Mouse (Mus musculus) heart, postnatal 36 days (tissue): ENCODE results near the gene Zfp839. TPM values are rescaled to one million over a fixed set of nuclear protein-coding genes. Genes with fewer than 3 reads are reported as not detected.
"Not testable (repeated sequence)": the region's sequence is repeated elsewhere in the genome, so short reads cannot be mapped to it uniquely, and the experiment has no call there.

Experiments
- DNase-seq, 2 experiments: peaks; one replicate each; pipeline ENCODE4 v3.0.0; 2021 to 2022
- intact Hi-C: fragments of 180-260 bp; cut with DNase I; formaldehyde crosslinking; loops from one replicate; pipeline ENCODE4 v1.15.1; 2025
- total RNA-seq, 2 experiments: library from RNA; stranded (reverse); gene quantifications; 2 replicates each; pipeline ENCODE4 v1.2.3; 2021

The Zfp839 gene
- total RNA-seq, 2 experiments from 2014 or later, result 11.1 to 11.7 TPM

- intact Hi-C loops, result loop anchor here (1.0 to 5.0 kb wide), 2 partner anchors 393 to 422 kb away; partner anchors contain the start of gene Ppp2r5c
- peak; percentile 98 to 99 for DNase-seq
These were observed 9.5 kb upstream of the Zfp839 start, which contains the start of gene Mok for GRCm38 (mm10) chr12:110840348-110841198. Gene Mok (minus strand): TSS chr12:110840939.

GRCm38 (mm10) chr12:110841731-110842493 lies 8.1 kb upstream of the Zfp839 start:
- intact Hi-C loops, result loop anchor here (1.0 to 5.0 kb wide), 3 partner anchors 105 to 424 kb away; partner anchors contain the start of genes Ppp2r5c and Wdr20
- no peak for DNase-seq

GRCm38 (mm10) chr12:110843194-110844048 lies 6.6 kb upstream of the Zfp839 start:
- DNase-seq, result peak; percentile 90 to 91
- intact Hi-C loops, result loop anchor here (1.0 to 5.0 kb wide), 4 partner anchors 107 to 396 kb away; partner anchors contain the start of genes Ppp2r5c and Wdr20

- intact Hi-C loops, result loop anchor here (2.0 to 5.0 kb wide), 3 partner anchors 148 to 397 kb away; partner anchors contain the start of gene Ppp2r5c
- peak in 1 of 2 experiments; percentile 49 for DNase-seq
These were observed 5.6 kb upstream of the Zfp839 start for GRCm38 (mm10) chr12:110844227-110845130.

GRCm38 (mm10) chr12:110845131-110845880 lies 4.7 kb upstream of the Zfp839 start:
- DNase-seq, result peak; percentile 95 to 97
- intact Hi-C loops, result loop anchor here (2.0 to 5.0 kb wide), 2 partner anchors 147 to 149 kb away; no protein-coding TSS in a partner anchor

- intact Hi-C loops, result loop anchor here (5.0 kb wide), 1 partner anchor 146 kb away; no protein-coding TSS in a partner anchor
These were observed 3.8 kb upstream of the Zfp839 start for GRCm38 (mm10) chr12:110846191-110846765.

GRCm38 (mm10) chr12:110850929-110851256 lies 840 bp downstream of the Zfp839 start:
- intact Hi-C loops, result loop anchor here (1.0 kb wide), 1 partner anchor 38 kb away; the partner anchor contains the start of genes Cinp and Tecpr2
- peak in 1 of 2 experiments; percentile 18 for DNase-seq

More at GRCm38 (mm10) chr12:110846191-110846765, 3.8 kb upstream of the Zfp839 start:
- DNase-seq, result no peak

- DNase-seq, result no peak
- intact Hi-C loops, result no loop called here
These were observed 1.4 kb downstream of the Zfp839 start for GRCm38 (mm10) chr12:110851414-110851813.

- intact Hi-C loops, result no loop called here
- no peak for DNase-seq
These were observed 1.9 kb downstream of the Zfp839 start for GRCm38 (mm10) chr12:110851923-110852322.

GRCm38 (mm10) chr12:110854786-110855737 lies 5.0 kb downstream of the Zfp839 start:
- no peak for DNase-seq
- intact Hi-C loops, result no loop called here

- DNase-seq, result no peak
- intact Hi-C loops, result no loop called here
These were observed 7.1 kb downstream of the Zfp839 start for GRCm38 (mm10) chr12:110857196-110857595.

GRCm38 (mm10) chr12:110858681-110859080 lies 8.6 kb downstream of the Zfp839 start:
- DNase-seq, intact Hi-C loops: not testable (repeated sequence)

GRCm38 (mm10) chr12:110860293-110860692 lies 10.2 kb downstream of the Zfp839 start:
- intact Hi-C loops, result no loop called here
- no peak for DNase-seq

GRCm38 (mm10) chr12:110861256-110861655 lies 11.2 kb downstream of the Zfp839 start:
- DNase-seq, result no peak

GRCm38 (mm10) chr12:110864008-110864407 lies 14.0 kb downstream of the Zfp839 start:
- intact Hi-C loops, result no loop called here
- DNase-seq, result no peak

More at GRCm38 (mm10) chr12:110861256-110861655, 11.2 kb downstream of the Zfp839 start:
- intact Hi-C loops, result no loop called here

GRCm38 (mm10) chr12:110865571-110865970 lies 15.5 kb downstream of the Zfp839 start:
- intact Hi-C loops, result no loop called here
- DNase-seq, result no peak

GRCm38 (mm10) chr12:110865989-110866388 lies 15.9 kb downstream of the Zfp839 start:
- intact Hi-C loops, result no loop called here
- no peak for DNase-seq
